Mouse (Mus musculus) bone marrow macrophage, adult 2 months (primary cell): ENCODE measurements around the gene Tas2r108.

ENCODE experiments used
- CTCF ChIP-seq: IDR thresholded peaks from 2 replicates; pipeline ENCODE4 v1.5.1; 2012; ENCODE audit warnings: low read depth, mild to moderate bottlenecking, low read length, moderate library complexity
- POLR2A ChIP-seq: IDR thresholded peaks from 2 replicates; pipeline ENCODE4 v1.6.1; 2012; ENCODE audit warnings: mild to moderate bottlenecking, low read depth, low read length, borderline replicate concordance

GRCm38 (mm10) chr6:40519408-40519807, 26.1 kb downstream of the Tas2r108 start, which contains the start of gene Prss37:
- TF ChIP-seq CTCF (no peak), POLR2A (no peak)
